Mouse (Mus musculus): Measurements from ENCODE around the gene S1pr5. TPM values are rescaled to one million over a fixed set of nuclear protein-coding genes. Genes with fewer than 3 reads are reported as not detected.

S1pr5 gene
- total and polyA plus RNA-seq, 3 experiments = not detected

DNA sequence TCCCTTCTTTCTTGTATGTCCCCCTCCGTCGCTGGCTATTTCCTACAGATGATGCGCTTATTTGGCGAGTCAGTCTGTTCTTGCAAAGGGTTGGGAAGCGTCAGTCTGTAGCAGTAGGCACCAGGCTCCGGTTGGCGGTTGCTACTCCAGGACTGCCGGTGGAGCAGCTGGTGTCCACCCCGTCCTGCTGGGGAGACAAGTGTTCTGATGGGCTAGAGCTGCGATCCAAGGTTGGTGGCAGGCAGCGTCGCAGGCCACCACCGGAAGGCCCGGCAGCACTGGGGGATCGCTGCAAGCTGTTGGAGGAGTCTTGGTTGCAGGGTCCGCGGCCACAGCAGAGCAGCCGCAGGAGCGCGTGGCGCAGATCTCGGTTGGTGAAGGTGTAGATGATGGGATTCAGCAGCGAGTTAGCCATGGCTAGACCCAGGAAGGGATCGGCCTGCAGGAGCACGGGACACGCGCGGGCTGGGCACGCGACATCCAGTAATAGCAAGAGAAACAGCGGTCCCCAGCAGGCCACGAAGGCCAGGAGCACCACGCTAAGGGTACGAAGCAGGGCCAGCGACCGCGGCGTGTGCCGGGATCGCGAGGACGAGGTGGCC, 4.3 kb downstream of the S1pr5 start:
- Histone ChIP-seq H3K4me1 (ENCODE audit: control insufficient read depth in 1 of 2, insufficient read depth in 2 of 2) (peaks cover 2 to 12% of the 10 kb centered on the region in 2 experiments; a peak in 3 of 4 replicates), H3K27ac (ENCODE audit: insufficient read depth, low read depth) (no peak overlapping the region), H3K79me2 (replicated peaks; ENCODE audit: control insufficient read depth, extremely low read depth, insufficient read depth, poor library complexity, severe bottlenecking) (no peaks in the 10 kb centered on the region), H3K36me3 (replicated peaks in 1 of 2; ENCODE audit: control insufficient read depth in 1 of 2, insufficient read depth in 1 of 2, low read length in 1 of 2) (no peaks in the 10 kb centered on the region), H3K9me3 (replicated peaks; ENCODE audit: low read length) (peaks cover 9% of the 10 kb centered on the region), H3K9ac (ENCODE audit: insufficient read depth, low read depth) (no peak overlapping the region), H3K27me3 (replicated peaks) (peaks cover 4% of the 10 kb centered on the region), H3K4me2 (ENCODE audit: insufficient read depth, low read depth, poor library complexity, severe bottlenecking) (no peak overlapping the region), H3K4me3 (replicated peaks in 1 of 3; ENCODE audit: low read depth in 2 of 3, low read length in 2 of 3, poor library complexity in 1 of 3) (no peak overlapping the region)
- in situ Hi-C loops (cut with MboI; ENCODE audit: low pct_ligation_motif_present, low pct_unique_long_range_greater_than_20kb, low sequenced_read_pairs) (no loop called here), dilution Hi-C loops (cut with MboI; ENCODE audit: extremely low pct_ligation_motif_present, extremely low pct_unique_long_range_greater_than_20kb, low sequenced_read_pairs) (no loop called here)
- DNase-seq (ENCODE audit: extremely low read depth) = no peak
- TF ChIP-seq BHLHE40 (IDR thresholded peaks at IDR 0.05; ENCODE audit: low read depth, low read length) (no peak), E2F4 (IDR thresholded peaks at IDR 0.05; ENCODE audit: insufficient replicate concordance, low read depth, low read length) (no peak), POLR2A (IDR thresholded peaks at IDR 0.05; ENCODE audit: low read depth, low read length) (no peak), ELF1 (IDR thresholded peaks at IDR 0.05; ENCODE audit: low read depth, low read length) (no peak), PAX5 (IDR thresholded peaks at IDR 0.05; ENCODE audit: low read length) (no peak), UBTF (IDR thresholded peaks at IDR 0.05; ENCODE audit: low read depth, low read length) (no peak), MAZ (IDR thresholded peaks at IDR 0.05; ENCODE audit: low read depth, low read length) (no peak), CHD2 (IDR thresholded peaks at IDR 0.05; ENCODE audit: low read length) (no peak), HCFC1 (IDR thresholded peaks at IDR 0.05; ENCODE audit: low read depth, low read length) (no peak), MAFK (IDR thresholded peaks at IDR 0.05; ENCODE audit: insufficient replicate concordance, low read length) (no peak), EP300 (IDR thresholded peaks at IDR 0.05; ENCODE audit: low read length) (no peak), NELFE (IDR thresholded peaks at IDR 0.05; ENCODE audit: low read depth, low read length) (no peak), POLR2AphosphoS2 (IDR thresholded peaks at IDR 0.05; ENCODE audit: low read depth, low read length) (no peak), MAX (IDR thresholded peaks at IDR 0.05; ENCODE audit: low read length) (no peak)

DNA sequence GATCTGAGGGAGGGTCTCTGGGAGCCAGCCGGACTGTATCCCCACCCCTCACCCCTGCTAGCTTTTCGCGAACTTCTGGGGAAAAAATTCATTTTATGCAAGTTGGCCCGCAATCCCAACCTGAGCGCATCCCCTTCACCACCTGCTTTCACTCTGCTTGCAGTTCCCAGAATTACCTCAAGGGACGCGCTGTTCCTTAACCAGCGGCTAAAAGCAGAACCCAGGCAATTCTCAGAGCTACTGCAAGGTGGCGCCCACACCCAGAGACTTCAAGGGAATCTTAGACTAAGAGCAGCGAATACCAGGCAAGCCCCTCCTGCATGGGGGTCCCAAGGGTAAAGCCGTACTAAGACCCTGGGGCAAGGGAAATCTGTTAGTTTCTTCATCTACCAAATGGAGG, 6.9 kb downstream of the S1pr5 start:
- H3K9me3 ChIP-seq (replicated peaks; ENCODE audit: low read length) = peaks cover 9% of the 10 kb centered on the region
- H3K4me2 ChIP-seq (ENCODE audit: insufficient read depth, low read depth, poor library complexity, severe bottlenecking) = no peak overlapping the region
- H3K27me3 ChIP-seq (replicated peaks) = peaks cover 4% of the 10 kb centered on the region
- H3K36me3 ChIP-seq (replicated peaks in 1 of 2; ENCODE audit: control insufficient read depth in 1 of 2, insufficient read depth in 1 of 2, low read length in 1 of 2) = peaks cover 0 to 7% of the 10 kb centered on the region in 2 experiments
- dilution Hi-C loops (cut with MboI; ENCODE audit: extremely low pct_ligation_motif_present, extremely low pct_unique_long_range_greater_than_20kb, low sequenced_read_pairs) = no loop called here
- no peak overlapping the region for H3K4me3 ChIP-seq (replicated peaks in 1 of 3; ENCODE audit: low read depth in 2 of 3, low read length in 2 of 3, poor library complexity in 1 of 3)
- in situ Hi-C loops (cut with MboI; ENCODE audit: low pct_ligation_motif_present, low pct_unique_long_range_greater_than_20kb, low sequenced_read_pairs) = no loop called here
- DNase-seq (ENCODE audit: extremely low read depth) = peak; percentile 92
- H3K79me2 ChIP-seq (replicated peaks; ENCODE audit: control insufficient read depth, extremely low read depth, insufficient read depth, poor library complexity, severe bottlenecking) = peaks cover 18% of the 10 kb centered on the region
- H3K4me1 ChIP-seq (ENCODE audit: control insufficient read depth in 1 of 2, insufficient read depth in 2 of 2) = peaks cover 9 to 24% of the 10 kb centered on the region in 2 experiments
- no peak overlapping the region for H3K27ac ChIP-seq (ENCODE audit: insufficient read depth, low read depth)
- H3K9ac ChIP-seq (ENCODE audit: insufficient read depth, low read depth) = no peak overlapping the region
- no peak for TF ChIP-seq ZC3H11A (IDR thresholded peaks at IDR 0.05; ENCODE audit: low read depth, low read length)
- no peak for TF ChIP-seq ZMIZ1 (IDR thresholded peaks at IDR 0.05; ENCODE audit: low read depth, low read length)
- no peak for TF ChIP-seq MXI1 (IDR thresholded peaks at IDR 0.05; ENCODE audit: low read depth, low read length)
- TF ChIP-seq CTCF (conservative IDR thresholded peaks at IDR 0.05 in 1 of 2, IDR thresholded peaks at IDR 0.05 in 1 of 2; ENCODE audit: low read depth in 2 of 2, low read length in 2 of 2) = peak; percentile 85 to 100
- 0 out of 2 replicates have a peak, but pooled peaks have one; percentile 19 for TF ChIP-seq BHLHE40 (IDR thresholded peaks at IDR 0.05; ENCODE audit: low read depth, low read length)
- no peak for TF ChIP-seq EP300 (IDR thresholded peaks at IDR 0.05; ENCODE audit: low read length)
- TF ChIP-seq ETS1 (conservative IDR thresholded peaks at IDR 0.05; ENCODE audit: low read depth, low read length) = no peak
- TF ChIP-seq POLR2A (IDR thresholded peaks at IDR 0.05; ENCODE audit: low read depth, low read length) = no peak
- TF ChIP-seq HCFC1 (IDR thresholded peaks at IDR 0.05; ENCODE audit: low read depth, low read length) = peak; percentile 35; the same call in 1 of the 2 replicates
- peak; percentile 38; the same call in 1 of the 2 replicates for TF ChIP-seq MEF2A (IDR thresholded peaks at IDR 0.05; ENCODE audit: borderline replicate concordance, low read depth, low read length)
- peak; percentile 61; the same call in 1 of the 2 replicates for TF ChIP-seq TCF12 (IDR thresholded peaks at IDR 0.05; ENCODE audit: low read depth, low read length)
- TF ChIP-seq RAD21 (IDR thresholded peaks at IDR 0.05; ENCODE audit: low read depth, low read length) = peak; percentile 74
- no peak for TF ChIP-seq CHD2 (IDR thresholded peaks at IDR 0.05; ENCODE audit: low read length)
- no peak for TF ChIP-seq MAX (IDR thresholded peaks at IDR 0.05; ENCODE audit: low read length)
- TF ChIP-seq IRF4 (IDR thresholded peaks at IDR 0.05; ENCODE audit: low read depth, low read length) = peak; percentile 41; the same call in 1 of the 2 replicates
- TF ChIP-seq TBP (conservative IDR thresholded peaks at IDR 0.05; ENCODE audit: low read depth, low read length) = no peak
- no peak for TF ChIP-seq GABPA (IDR thresholded peaks at IDR 0.05; ENCODE audit: insufficient replicate concordance, low read depth, low read length)
- TF ChIP-seq JUN (IDR thresholded peaks at IDR 0.05; ENCODE audit: insufficient read depth, low read depth, low read length) = no peak
- no peak for TF ChIP-seq PAX5 (IDR thresholded peaks at IDR 0.05; ENCODE audit: low read length)
- TF ChIP-seq POLR2AphosphoS2 (IDR thresholded peaks at IDR 0.05; ENCODE audit: low read depth, low read length) = no peak
- peak; percentile 81; the same call in 1 of the 2 replicates for TF ChIP-seq NELFE (IDR thresholded peaks at IDR 0.05; ENCODE audit: low read depth, low read length)
- no peak for TF ChIP-seq CHD1 (IDR thresholded peaks at IDR 0.05; ENCODE audit: low read depth, low read length)
- TF ChIP-seq E2F4 (IDR thresholded peaks at IDR 0.05; ENCODE audit: insufficient replicate concordance, low read depth, low read length) = no peak
- TF ChIP-seq ZKSCAN1 (IDR thresholded peaks at IDR 0.05; ENCODE audit: borderline replicate concordance, low read depth, low read length) = no peak
- TF ChIP-seq MYC (IDR thresholded peaks at IDR 0.05; ENCODE audit: low read depth, low read length) = 0 out of 2 replicates have a peak, but pooled peaks have one; percentile 37
- TF ChIP-seq UBTF (IDR thresholded peaks at IDR 0.05; ENCODE audit: low read depth, low read length) = no peak
- no peak for TF ChIP-seq RCOR1 (conservative IDR thresholded peaks at IDR 0.05; ENCODE audit: low read depth, low read length)

Measured in CH12.LX (cell line).